Mouse (Mus musculus) kidney, postnatal 25 days (tissue): ENCODE results near the gene Abca9.
A peak's percentile ranks its signal among the peaks of the same experiment; 100 is the strongest.

ENCODE experiments used
- DNase-seq, 2 experiments: peaks; one replicate each; pipeline ENCODE4 v3.0.0; 2021; ENCODE audit warnings: mixed read lengths in 2 of 2

Abca9 gene

DNA sequence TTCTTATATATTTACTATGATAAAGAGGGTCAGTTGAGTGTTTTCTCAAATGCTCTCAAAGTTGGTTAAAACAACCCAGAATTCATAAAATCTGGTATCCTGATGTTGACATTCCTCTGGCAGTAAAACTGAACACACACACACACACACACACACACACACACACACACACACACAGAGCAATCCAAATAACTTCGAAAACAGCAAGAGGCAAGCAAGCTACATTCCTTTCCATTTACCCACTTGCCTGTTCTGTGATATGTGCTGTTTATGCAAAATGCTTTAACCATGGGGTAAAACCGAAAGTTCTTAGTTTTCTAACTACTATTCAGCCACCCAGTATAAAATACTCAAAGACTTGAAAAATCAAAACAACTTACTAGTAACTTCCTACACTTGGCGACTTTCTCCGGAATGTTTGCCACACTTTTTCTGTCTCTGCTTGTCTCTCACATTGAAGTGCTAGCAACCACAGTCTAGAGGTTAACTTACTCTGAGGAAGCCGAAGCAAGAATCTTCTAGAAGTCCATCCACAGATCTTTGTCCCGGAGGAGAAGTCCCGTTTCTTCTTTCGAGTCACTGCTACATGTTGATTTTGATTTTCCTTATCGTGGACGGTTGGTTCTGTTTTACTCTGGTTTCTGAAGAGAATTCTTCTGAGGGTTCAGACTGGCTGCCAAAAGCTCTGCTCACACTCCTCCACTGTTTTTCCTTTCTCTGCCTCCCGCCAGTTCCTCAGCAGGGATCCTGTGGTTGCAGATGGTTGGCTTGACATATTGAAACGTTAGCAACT is at the start of gene Abca9:
TSS of gene Abca9 (minus strand) at position 738 of the 793 bp plus-strand sequence.
- peak in 1 of 2 experiments; percentile 20 for DNase-seq

DNA sequence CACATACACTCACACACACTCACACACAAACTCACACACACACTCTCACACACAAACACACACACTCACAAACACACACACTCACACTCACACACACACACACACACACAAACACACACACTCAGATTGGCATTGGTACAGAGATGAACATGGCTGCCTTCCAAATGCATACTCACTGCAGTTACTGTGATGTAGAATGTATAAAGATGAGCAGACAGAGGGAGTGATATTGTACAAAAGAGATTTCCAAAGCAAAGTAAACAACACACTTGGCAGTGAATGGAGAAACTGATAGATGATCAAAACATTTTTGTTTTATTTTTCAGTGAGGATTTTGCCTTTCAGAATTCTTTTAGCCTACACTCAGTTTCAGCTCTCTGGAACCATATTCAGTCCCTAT is 49.1 kb upstream of the Abca9 start:
- DNase-seq = no peak

DNA sequence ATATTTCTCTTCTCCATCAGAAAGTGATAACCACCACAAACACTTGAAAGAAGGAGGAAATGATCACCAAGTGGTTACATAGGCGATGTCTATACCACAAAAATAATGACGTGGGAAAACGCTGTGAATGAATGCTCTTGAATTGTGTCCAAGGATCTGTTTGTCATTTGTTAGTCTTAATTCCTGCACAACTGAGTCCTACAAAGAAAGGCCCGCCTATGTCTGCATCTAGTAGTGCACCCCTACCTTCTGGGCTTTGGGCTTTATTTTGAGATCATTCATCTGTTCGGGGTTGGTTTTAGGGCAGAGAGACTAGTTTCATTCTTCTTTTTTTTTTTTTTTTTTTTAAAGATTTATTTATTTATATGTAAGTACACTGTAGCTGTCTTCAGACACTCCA is 35.9 kb upstream of the Abca9 start:
- DNase-seq = no peak

DNA sequence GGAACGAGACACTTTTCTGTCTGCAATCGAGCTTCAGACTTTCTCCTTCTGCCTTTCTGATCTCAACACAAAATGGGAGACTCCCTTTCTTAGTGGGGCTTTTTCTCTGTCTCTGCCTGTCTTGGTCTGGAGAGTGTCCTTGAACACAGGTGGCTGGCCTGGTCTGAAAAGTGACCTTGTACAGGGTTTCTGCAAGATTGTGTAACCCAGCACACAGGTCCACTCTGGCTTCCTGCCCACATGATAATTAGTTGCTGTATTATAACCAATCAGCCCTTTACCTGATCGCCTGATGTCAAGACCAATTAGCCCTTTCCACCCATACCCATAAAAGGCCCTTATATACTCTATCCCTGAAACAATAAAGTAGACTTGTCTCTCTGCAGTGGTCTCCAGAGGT is 30.9 kb upstream of the Abca9 start:
- DNase-seq = no peak

DNA sequence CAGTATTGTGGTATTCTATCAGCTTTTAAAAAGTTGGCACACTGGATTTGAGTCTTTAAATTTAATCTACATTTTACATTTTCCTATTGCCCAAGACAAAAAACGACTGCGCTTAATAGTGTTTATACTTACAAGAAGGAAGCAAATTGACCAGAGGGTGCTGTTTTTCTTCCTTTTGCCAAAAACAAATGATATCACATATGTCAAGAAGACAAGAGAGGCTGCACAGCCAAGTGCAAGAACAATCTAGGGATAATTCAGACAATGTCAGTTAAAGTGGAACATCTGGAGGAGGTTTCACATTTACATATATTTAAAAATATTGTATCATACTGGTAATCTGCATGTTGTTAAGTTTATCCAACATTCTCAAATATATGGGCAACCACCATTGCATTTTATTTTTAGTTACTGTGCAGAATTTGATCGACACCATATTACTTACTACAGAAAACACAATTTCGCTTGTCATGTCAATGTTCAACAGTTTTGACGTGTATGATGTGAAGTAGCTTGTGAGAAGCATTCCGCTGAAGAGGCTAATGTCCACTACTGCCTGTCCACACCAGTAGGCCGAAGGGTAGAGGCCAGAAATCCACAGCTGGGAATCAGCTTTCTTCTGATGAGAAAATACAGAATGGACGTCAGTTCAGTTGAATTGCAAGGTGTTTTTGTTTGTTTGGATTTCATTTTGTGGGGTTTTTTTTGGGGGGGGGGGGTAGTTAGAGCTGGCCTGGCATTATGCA is 28.7 kb upstream of the Abca9 start:
- no peak for DNase-seq

DNA sequence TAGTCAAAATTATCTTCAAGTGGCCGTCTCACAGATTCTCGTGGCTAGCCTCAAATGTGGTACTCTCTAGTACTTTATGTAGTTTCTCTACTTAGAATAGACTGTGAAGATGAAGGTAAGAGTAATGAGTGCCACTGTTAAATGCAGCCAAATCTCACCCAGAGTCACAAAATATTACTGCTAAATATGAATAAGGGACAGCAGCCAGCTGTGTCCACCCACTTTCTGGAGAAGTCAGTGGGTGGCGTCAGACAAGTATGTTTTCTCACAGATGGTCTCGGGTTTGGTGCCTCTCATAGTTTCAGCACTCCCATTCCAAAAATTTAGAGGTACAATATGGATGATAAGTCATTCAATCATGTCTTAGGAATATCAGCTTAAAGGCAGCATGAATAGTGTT is 27.3 kb upstream of the Abca9 start:
- no peak for DNase-seq

DNA sequence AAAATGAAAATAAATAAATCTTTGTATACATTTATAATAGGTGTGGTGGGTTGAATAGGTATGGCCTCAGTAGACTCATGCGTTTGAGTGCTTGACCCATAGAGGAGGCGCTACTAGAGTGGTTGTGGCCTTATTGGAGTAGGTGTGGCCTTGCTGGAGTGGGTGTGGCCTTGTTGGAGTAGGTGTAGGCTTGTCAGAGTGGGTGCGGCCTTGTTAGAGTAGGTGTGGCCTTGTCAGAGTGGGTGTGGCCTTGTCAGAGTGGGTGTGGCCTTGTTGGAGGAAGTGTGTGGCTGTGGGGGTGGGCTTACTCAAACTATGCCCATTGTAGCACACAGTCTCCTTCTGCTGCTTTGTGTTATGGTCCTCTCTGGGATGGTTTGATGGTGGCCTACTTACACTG is 3.2 kb upstream of the Abca9 start:
- DNase-seq = no peak

DNA sequence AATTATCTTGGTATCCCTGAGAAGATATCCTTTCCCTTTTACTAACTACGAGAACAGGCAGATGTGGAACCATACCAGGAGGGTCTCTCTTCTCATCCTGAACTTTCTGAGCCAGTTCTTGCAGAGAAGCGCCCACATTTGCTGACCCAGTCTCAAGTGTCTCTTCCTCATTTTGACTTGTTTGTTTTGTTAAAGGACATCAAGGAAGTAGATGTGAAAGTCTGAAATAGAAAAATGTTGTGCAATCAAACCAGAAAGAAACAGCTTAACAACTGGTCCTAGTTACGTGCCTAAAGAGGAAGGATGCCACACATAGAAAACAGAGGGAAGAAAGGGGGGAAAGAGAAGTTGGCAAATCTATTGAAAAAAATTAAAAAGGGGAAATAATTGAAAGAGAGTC is 2.2 kb downstream of the Abca9 start:
- no peak for DNase-seq

DNA sequence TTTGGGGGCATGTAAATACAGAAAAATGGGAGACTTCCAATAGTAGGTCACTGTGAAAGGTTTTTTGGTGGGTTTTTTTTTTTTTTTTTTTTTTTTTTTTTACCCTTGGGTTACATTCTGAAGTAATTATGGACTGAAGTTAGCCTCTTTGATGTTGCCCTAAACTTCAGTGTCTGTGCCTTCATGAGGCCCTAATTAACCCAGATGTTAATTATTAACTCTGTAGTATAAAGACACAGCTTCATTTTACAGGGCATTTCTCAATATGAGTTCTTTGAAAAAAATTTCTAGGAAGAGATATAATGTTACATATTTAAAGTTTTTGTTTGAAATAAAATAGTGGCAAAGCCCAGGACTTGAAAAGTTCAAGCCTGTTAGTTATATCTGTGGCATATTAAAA is 2.6 kb downstream of the Abca9 start:
- DNase-seq = no peak

DNA sequence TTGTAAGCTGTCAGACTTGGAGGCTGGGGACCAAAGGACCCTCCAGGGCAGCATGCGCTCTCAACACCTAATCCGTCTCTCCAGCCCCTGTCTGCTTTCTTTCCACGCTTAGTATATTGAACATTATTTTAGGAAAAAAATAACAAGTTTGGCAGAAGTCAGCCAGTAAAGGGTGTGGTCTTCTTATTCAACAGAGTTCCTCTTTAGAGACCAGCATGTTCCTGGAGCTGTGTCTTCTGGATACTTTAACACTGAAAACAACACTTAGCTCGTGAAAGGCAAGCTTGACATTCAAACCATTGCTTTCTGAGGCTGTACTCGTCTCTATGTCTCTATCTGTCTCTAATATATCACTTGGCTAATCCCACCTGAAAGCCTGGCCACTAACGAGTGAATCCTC is 10.9 kb downstream of the Abca9 start:
- DNase-seq = no peak

DNA sequence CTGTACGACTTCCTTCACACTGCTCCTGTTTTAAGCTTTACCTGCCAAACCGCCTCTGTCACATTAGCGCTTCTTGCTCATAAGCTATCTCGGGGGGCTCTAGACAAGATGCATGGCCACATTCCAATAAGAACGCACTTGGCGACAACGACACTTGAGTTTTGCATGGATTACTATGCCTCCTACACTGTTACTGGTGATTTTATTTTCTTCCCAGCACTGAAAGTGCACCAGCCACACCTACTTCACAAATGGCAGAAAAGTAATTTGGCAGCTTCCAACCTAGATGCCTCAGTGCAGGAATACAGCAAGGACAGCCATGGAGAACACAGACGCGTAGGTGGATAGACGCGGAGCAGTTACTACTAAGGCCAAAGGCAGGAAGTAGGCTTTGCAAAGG is 12.0 kb downstream of the Abca9 start:
- no peak for DNase-seq

DNA sequence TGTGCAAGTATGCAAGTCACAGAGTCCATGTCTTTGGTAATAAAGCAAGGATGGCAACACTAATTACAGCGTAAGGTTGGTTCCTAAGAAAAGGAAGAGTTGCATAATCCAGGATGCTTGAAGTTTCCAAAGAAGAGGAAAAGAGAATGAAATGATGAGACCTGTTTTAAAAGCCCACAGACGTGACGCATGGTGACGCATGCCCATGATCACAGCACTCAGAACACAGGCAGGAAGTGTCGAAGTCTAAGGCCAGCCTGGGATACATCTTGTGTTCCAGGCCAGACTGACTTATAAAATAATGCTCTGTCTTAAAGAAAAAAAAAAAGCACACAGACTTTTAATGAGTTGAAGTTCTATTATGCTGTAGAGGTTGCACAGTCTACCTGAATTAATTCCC is 20.4 kb downstream of the Abca9 start:
- DNase-seq = no peak

DNA sequence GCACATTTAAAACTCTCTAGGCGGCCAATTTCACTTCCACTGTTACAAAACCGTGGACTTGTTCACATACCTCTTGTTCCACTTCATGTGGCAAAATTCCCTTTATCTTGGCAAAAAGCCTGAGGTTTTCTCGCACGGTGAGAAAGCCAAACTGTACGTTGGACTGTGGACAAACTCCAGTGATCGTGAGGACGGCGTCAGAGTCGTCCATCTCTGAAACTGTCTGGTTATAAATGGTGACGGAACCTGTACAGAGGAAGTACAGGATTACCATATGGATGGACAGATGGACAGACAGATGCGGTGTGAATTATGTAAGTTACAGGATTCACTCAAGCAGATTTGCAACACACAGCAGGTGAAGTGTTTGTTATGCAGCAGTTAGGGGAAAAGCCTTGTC is 22.6 kb downstream of the Abca9 start:
- peak; percentile 32 to 35 for DNase-seq

DNA sequence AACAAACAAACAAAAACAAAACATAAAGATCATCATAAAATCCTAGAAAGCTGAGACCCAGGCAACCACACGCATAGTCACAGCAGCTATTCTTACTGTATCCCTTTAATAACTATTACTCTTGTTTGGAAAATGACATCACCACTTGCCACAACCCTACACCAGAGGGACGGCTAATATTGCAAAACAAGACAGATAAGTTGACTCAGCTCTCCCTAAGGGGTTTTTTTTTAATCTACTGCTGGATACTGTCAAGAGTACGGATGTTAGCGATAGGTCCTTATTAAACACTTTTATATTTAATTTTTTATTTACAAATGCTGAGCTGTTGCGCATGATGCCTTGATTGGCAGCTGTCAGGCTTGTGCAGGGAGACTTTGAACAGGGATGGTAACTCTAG is 37.2 kb downstream of the Abca9 start:
- DNase-seq = no peak

DNA sequence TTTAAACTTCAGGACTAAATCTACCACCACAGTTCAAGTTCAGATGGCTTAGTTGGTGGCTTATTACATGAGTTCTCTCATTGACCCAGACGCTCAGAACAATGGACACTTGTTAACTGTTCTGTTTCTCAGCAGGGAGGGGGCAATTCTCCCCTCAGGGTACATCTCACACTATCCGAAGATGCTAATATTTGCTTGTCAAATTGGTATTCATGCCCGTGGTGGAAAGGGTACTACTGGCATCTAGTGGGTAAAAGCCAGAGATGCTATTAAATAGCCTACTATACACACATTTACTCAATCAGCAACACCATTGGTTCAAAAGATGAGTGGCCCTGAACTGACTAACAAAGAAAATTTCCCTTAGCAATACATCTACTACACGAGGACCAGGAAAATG is 56.9 kb downstream of the Abca9 start:
- DNase-seq = no peak

DNA sequence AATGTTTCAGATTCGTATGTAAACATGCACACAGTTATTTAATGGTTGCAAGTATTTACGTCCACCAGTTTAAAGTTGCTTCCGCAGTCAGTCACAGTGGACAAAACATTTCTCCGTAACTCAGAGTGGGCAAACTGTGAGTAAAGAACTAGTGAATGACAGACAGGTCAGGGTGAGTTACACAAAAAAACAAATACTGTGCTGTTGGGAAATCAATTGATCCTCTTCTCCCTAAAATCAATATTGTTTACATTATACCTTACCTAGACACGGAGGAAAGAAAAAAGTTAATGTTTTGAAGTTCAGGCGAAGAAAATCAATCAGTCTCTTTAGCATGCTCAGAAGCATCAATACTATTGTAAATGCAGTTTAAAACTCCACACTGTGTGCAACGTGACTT is 66.6 kb downstream of the Abca9 start:
- no peak for DNase-seq

DNA sequence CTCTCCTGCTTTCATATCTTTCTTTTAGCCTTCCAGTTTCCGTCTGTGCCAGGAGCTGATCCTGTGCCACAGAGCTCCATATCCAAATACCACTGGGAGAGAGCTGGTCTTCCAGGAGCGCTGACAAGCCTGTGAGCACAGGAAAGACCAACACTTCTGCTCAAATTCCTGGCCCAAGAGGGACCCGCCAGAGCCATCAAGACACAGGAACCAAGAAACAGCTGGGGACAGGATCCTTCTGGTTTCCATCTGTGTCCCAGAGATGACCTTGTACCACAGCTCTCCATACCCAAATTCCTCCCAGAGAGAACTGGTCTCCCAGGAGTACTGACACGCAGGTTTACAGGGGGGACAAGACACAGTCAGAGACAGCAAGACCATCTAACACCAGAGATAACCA is 69.1 kb downstream of the Abca9 start:
- peak in 1 of 2 experiments; percentile 32 for DNase-seq

DNA sequence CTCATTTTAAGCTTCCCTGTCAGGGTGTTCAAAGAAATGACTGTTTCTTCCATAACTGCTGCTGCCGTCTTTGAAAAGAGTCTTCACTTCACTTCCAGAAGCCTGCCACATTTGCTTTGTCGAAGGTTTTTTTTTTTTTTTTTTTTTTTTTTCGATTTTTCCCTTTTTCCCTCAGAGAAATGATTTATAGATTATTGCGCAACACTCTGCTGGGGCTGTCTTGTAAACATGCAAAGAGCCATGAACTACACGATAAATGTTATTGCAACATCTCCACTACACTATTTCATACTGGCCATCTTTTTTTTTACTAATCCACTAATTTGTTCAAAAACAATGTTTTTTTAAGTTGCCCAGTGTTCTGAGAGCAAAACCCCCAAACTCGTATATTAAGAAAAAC is 70.5 kb downstream of the Abca9 start:
- no peak for DNase-seq

DNA sequence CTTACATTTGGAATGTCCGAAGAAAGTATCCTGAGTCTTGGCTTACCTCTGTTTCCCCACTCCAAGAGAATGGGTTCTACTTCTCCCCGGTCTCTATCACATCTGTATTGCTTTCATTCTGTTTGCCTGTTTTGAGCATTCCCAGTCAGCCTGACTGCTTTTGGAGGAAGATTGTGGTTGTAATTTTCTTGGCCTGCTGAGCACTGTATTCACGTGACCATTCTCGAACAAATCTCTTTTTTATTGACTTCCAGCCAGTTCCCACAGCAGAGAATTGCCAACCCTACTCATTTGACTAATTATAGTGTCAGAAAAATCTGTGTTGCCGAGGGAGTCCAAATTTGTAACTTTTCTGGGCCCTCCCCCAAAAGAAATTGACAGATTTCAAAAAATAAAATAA is 72.1 kb downstream of the Abca9 start, which contains the start of gene Abca8a:
TSS of gene Abca8a (minus strand) at position 121 of the 400 bp plus-strand sequence.
- DNase-seq = peak in 1 of 2 experiments; percentile 8

DNA sequence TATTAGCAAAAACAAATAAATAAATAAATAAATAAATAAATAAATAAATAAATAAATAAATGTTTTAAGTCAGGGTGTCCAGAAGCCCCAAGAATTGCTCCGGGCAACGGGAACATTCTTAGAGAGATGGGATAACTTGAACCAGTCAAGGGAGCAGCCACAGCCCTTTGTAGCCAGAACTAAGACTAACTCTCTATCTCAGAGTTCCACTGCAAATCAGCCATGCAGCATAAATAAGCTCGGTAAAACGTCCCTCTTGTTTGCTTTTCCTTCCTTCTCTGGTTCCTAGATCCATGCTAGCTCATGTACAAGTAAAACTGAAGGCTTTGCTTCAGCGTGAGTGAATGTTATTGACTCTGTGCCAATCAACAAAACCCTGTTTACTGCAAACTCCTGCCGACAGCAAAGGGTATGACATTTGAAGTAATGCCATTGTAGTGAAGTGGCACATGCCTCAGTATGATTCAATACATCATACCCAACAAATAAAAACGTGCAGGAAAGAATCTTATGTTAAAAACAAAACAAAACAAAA is 73.1 kb downstream of the Abca9 start:
- DNase-seq = no peak

DNA sequence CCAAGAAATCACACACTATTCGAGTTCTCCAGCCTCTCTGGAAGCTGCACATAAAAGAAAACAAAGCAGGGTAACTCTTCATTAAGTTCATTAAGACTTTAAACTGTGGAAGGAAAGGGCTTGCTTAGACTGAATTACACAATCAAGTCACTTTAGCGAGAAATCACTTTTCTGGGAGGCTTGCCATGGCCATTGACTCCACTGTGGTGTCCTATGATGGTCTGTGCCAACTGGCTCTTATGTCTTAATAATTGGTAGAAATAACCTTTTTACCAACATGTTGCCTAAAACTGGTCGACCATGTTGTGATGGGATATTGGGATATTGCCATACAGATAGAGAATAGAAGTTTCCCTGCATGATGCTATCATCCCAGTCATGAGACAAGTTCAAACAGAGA is 73.8 kb downstream of the Abca9 start:
- DNase-seq = no peak

DNA sequence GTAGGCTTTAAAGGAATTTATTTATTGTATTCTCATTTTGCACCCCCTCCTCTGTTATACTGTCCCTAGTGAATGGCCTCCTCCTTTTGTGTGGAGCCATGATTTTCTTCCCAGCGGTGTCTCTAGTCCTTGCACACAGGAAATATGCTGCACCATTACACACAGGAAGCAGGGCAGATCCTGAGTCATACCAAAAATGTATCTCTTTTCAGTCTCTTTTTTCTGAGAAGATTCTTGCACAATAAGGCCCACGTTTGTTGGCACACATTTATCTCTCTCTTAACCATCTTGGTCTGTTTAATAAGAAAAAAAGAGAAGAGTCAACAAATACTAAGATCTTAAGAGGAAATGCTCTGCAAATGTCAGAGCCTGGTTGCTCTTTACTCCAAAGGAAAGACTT is 76.7 kb downstream of the Abca9 start:
- DNase-seq = no peak

DNA sequence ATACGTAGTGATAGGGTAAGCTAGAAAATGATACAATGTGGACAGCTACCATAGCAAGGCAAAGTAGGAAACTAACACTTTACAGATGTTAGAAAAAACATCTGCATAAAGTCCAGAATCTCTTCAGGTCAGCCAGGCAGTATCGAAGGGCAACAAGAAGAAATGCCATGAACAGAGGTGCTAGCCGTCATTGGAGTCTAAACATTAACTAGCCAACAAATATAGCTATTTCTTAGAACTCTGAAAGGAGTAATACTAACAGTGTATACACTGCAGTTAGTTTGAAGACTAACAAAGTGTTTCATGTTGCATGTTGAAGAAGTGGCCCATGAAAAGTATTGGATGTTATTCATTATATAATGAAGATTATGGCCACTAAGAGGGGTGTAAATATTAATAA is 95.8 kb downstream of the Abca9 start:
- no peak for DNase-seq

DNA sequence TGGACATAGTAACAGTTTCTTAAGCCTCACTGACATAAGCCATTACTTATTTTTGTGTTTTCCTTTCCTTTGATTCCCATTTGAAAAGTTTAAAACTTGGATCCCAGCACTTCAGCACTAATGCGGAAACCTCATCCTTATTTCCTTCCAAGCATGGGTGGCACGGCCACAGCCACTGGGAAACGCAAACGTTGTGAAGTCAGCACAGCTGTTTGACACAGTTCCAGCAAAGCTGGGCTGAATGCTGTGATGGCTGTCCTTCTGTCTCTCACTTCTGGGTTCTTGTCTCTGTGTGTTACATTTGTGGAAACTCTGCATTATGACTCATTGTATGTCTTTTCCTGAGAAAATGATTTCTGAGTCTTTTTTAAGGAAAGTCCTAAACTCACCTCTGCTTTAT is 107.0 kb downstream of the Abca9 start:
- no peak for DNase-seq
